Mouse (Mus musculus) liver, embryonic 12.5 days (tissue): ENCODE results near the gene Foxp4. TPM values are rescaled to one million over a fixed set of nuclear protein-coding genes. Genes with fewer than 3 reads are reported as not detected.

Source experiments
- ATAC-seq: fragments of 200-750 bp; cut with Nextera tagmentation; 2 replicates; pipeline ENCODE4 v1.8.0; 2017; ENCODE audit warnings: moderate number of reproducible peaks, mild to moderate bottlenecking, moderate library complexity
- H3K27ac ChIP-seq: fragments of 300-500 bp; sonication (generic); 2 replicates; pipeline ENCODE4 v1.5.1; 2016; ENCODE audit warnings: mild to moderate bottlenecking
- H3K27me3 ChIP-seq: fragments of 300-500 bp; sonication (generic); replicated peaks from 2 replicates; pipeline ENCODE4 v1.6.1; 2016; ENCODE audit warnings: mild to moderate bottlenecking, moderate library complexity
- H3K36me3 ChIP-seq: fragments of 300-500 bp; sonication (generic); 2 replicates; pipeline ENCODE4 v1.6.1; 2016; ENCODE audit warnings: mild to moderate bottlenecking, moderate library complexity
- H3K4me1 ChIP-seq: fragments of 300-500 bp; sonication (generic); 2 replicates; pipeline ENCODE4 v1.6.1; 2016
- H3K4me2 ChIP-seq: fragments of 300-500 bp; sonication (generic); 2 replicates; pipeline ENCODE4 v1.6.1; 2016; ENCODE audit warnings: mild to moderate bottlenecking, moderate library complexity
- H3K4me3 ChIP-seq: fragments of 300-500 bp; sonication (generic); 2 replicates; pipeline ENCODE4 v1.5.1; 2016; ENCODE audit warnings: mild to moderate bottlenecking, moderate library complexity
- H3K9ac ChIP-seq: fragments of 300-500 bp; sonication (generic); 2 replicates; pipeline ENCODE4 v1.6.1; 2016; ENCODE audit warnings: mild to moderate bottlenecking, moderate library complexity
- H3K9me3 ChIP-seq: fragments of 300-500 bp; sonication (generic); replicated peaks from 2 replicates; pipeline ENCODE4 v1.6.1; 2016; ENCODE audit warnings: mild to moderate bottlenecking, moderate library complexity
- WGBS: fragments of 180-500 bp; shearing (Covaris S2); methylation state at CpG from one replicate; pipeline ENCODE4 v1.1.7; 2016; ENCODE audit not compliant: insufficient replicate concordance; 5-methylcytosine and 5-hydroxymethylcytosine counted together
- polyA plus RNA-seq: library from polyadenylated mRNA; unstranded; fragments of >200 nt; fragmentation: Nextera tagmentation; extraction: Ambion mirVana; gene quantifications from 2 replicates; pipeline ENCODE4 v1.2.1, GENCODE M21; 2016

The Foxp4 gene
- polyA plus RNA-seq, 1 experiment from 2014 or later = 13.9 TPM

- Histone ChIP-seq H3K4me3 (no peak overlapping the region), H3K4me2 (no peak overlapping the region), H3K27ac (no peak overlapping the region), H3K9ac (no peak overlapping the region), H3K4me1 (peaks cover 10% of the 10 kb centered on the region), H3K36me3 (no peaks in the 10 kb centered on the region), H3K27me3 (peaks cover 66% of the 10 kb centered on the region), H3K9me3 (no peaks in the 10 kb centered on the region)
- 79% methylated on average over 12 of the region's 12 CpGs for WGBS
- no peak for ATAC-seq
Measured at GRCm38 (mm10) chr17:47949441-47949840, 25.0 kb upstream of the Foxp4 start.

- H3K9me3 ChIP-seq = no peaks in the 10 kb centered on the region
- H3K4me2 ChIP-seq = no peak overlapping the region
- no peak for ATAC-seq
- no peaks in the 10 kb centered on the region for H3K36me3 ChIP-seq
- peaks cover 62% of the 10 kb centered on the region for H3K27me3 ChIP-seq
- no peak overlapping the region for H3K9ac ChIP-seq
- no peak overlapping the region for H3K4me3 ChIP-seq
- no peak overlapping the region for H3K27ac ChIP-seq
- WGBS = 39% methylated on average over 5 of the region's 5 CpGs
- peaks cover 10% of the 10 kb centered on the region for H3K4me1 ChIP-seq
Measured at GRCm38 (mm10) chr17:47948753-47949152, 24.3 kb upstream of the Foxp4 start.

DNA sequence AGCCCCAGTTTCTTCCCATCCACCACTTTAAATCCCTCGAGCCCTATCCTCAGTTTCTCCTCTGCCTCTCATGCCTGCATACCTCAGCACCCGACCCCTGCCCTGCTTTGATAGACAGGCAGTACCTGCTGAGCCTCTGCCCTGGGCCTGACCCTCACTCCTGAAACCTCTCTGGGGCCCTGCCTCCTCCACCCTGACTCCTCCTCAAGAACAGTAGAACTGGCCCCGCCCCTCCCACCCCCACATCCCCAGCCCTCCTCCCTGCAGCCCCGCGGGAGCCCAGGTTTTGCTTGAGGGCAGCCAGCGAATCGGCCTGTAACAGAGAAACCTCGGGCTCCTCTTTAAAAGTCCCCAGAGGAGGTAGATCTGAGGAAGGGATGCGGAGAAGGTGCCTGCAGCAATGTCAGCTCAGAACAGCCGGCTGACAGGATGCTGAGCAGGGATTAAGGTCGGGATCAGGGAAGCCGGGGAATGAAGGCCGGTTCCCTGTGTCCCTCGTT lies 22.5 kb upstream of the Foxp4 start:
- H3K36me3 ChIP-seq = no peaks in the 10 kb centered on the region
- ATAC-seq = no peak
- H3K4me3 ChIP-seq = no peak overlapping the region
- H3K9me3 ChIP-seq = no peaks in the 10 kb centered on the region
- 14% methylated on average over 14 of the region's 14 CpGs for WGBS
- H3K9ac ChIP-seq = no peak overlapping the region
- peaks cover 44% of the 10 kb centered on the region for H3K27me3 ChIP-seq
- peak overlapping the region; percentile 21 for H3K4me2 ChIP-seq
- no peak overlapping the region for H3K27ac ChIP-seq
- H3K4me1 ChIP-seq = peaks cover 26% of the 10 kb centered on the region

- H3K4me1 ChIP-seq = peaks cover 26% of the 10 kb centered on the region
- WGBS = 51% methylated on average over 3 of the region's 3 CpGs
- ATAC-seq = no peak
Measured at GRCm38 (mm10) chr17:47946111-47946510, 21.7 kb upstream of the Foxp4 start.

GRCm38 (mm10) chr17:47943103-47943870 lies 18.8 kb upstream of the Foxp4 start:
- Histone ChIP-seq H3K9ac (no peak overlapping the region), H3K4me3 (no peak overlapping the region), H3K36me3 (no peaks in the 10 kb centered on the region), H3K27me3 (peaks cover 19% of the 10 kb centered on the region), H3K9me3 (no peaks in the 10 kb centered on the region), H3K27ac (no peak overlapping the region), H3K4me1 (peaks cover 26% of the 10 kb centered on the region), H3K4me2 (no peak overlapping the region)
- no peak for ATAC-seq
- 39% methylated on average over 9 of the region's 9 CpGs for WGBS

More at GRCm38 (mm10) chr17:47946111-47946510, 21.7 kb upstream of the Foxp4 start:
- peaks cover 37% of the 10 kb centered on the region for H3K27me3 ChIP-seq
- no peak overlapping the region for H3K27ac ChIP-seq
- no peak overlapping the region for H3K4me3 ChIP-seq
- H3K4me2 ChIP-seq = no peak overlapping the region
- no peak overlapping the region for H3K9ac ChIP-seq
- H3K9me3 ChIP-seq = no peaks in the 10 kb centered on the region
- H3K36me3 ChIP-seq = no peaks in the 10 kb centered on the region

- Histone ChIP-seq H3K9ac (no peak overlapping the region), H3K27ac (no peak overlapping the region), H3K4me2 (no peak overlapping the region), H3K36me3 (no peaks in the 10 kb centered on the region), H3K4me3 (no peak overlapping the region), H3K9me3 (no peaks in the 10 kb centered on the region), H3K27me3 (peaks cover 10% of the 10 kb centered on the region), H3K4me1 (peaks cover 21% of the 10 kb centered on the region)
- ATAC-seq = no peak
- WGBS = 72% methylated on average over 4 of the region's 4 CpGs
Measured at GRCm38 (mm10) chr17:47942008-47942407, 17.6 kb upstream of the Foxp4 start.

GRCm38 (mm10) chr17:47938839-47939238 lies 14.4 kb upstream of the Foxp4 start:
- peaks cover 4% of the 10 kb centered on the region; the same call in 1 of the 2 replicates for H3K27me3 ChIP-seq
- H3K4me3 ChIP-seq = no peak overlapping the region
- no peak overlapping the region for H3K27ac ChIP-seq
- ATAC-seq = no peak
- H3K36me3 ChIP-seq = no peaks in the 10 kb centered on the region
- WGBS = 62% methylated on average over 6 of the region's 6 CpGs
- no peak overlapping the region for H3K9ac ChIP-seq
- H3K4me1 ChIP-seq = peaks cover 16% of the 10 kb centered on the region
- no peaks in the 10 kb centered on the region for H3K9me3 ChIP-seq
- H3K4me2 ChIP-seq = no peak overlapping the region

DNA sequence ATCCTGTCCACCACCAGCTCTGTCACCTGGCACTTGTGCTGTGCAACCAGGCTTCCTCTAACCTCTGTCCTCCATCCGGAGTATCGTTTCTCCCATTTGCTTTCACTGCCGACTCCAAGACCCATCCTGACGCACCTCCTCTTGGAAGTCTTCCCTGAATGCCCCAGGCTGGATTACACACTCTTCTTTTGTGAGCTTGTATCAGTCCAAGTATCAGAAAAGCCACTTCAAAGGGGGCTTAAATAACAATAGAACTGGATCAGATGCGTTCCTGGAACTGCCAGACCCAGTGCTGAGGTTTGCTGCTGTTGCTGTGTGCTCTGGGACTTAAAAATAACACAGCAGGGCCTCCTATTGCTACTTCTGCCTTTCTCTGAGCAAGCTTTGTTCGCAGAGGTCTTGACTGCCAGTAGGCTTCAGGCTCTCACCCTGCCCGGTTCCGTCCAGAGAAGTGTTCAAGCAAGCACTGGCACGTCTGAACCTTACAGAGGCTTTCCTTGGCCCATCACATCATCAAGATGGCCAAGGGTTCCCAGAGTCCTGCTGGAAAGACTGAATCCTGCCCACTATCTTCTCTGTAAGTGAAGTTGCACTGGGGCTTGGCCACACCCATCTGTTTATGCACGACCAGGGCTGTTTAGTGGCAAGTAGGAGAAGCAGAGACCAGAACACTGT lies 13.6 kb upstream of the Foxp4 start:
- H3K27ac ChIP-seq = no peak overlapping the region
- H3K36me3 ChIP-seq = no peaks in the 10 kb centered on the region
- peaks cover 10% of the 10 kb centered on the region for H3K4me1 ChIP-seq
- no peak overlapping the region for H3K9ac ChIP-seq
- H3K4me2 ChIP-seq = no peak overlapping the region
- 54% methylated on average over 10 of the region's 10 CpGs for whole genome bisulfite sequencing
- ATAC-seq = no peak
- H3K27me3 ChIP-seq = peaks cover 4% of the 10 kb centered on the region; the same call in 1 of the 2 replicates
- H3K4me3 ChIP-seq = no peak overlapping the region
- H3K9me3 ChIP-seq = no peaks in the 10 kb centered on the region

GRCm38 (mm10) chr17:47936591-47936990 lies 12.1 kb upstream of the Foxp4 start:
- ATAC-seq = no peak
- WGBS = 76% methylated on average over 4 of the region's 4 CpGs
- no peak overlapping the region for H3K9ac ChIP-seq
- no peaks in the 10 kb centered on the region for H3K4me1 ChIP-seq
- H3K27ac ChIP-seq = no peak overlapping the region
- H3K36me3 ChIP-seq = no peaks in the 10 kb centered on the region
- no peak overlapping the region for H3K4me2 ChIP-seq
- H3K4me3 ChIP-seq = no peak overlapping the region
- H3K27me3 ChIP-seq = peaks cover 4% of the 10 kb centered on the region; the same call in 1 of the 2 replicates
- no peaks in the 10 kb centered on the region for H3K9me3 ChIP-seq

DNA sequence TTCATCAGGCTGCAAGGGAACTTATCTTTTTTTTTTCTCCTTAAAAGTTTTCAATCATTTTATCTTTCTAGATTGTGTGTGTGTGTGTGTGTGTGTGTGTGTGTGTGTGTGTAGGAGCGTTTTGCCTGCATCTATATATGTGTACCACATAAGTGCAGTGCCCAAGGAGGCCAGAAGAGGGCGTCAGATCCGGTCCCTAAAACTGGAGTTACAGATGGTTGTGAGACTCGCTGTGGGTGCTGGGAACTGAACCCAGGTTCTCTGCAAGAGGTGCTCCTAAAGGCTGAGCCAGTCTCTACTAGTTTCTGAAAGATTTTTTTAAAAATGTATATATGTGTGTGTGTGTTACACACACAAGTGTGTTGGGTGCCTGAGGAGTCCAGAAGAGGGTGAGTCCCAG lies 5.0 kb upstream of the Foxp4 start:
- H3K9me3 ChIP-seq = peaks cover 6% of the 10 kb centered on the region; the same call in 1 of the 2 replicates
- peaks cover 9% of the 10 kb centered on the region; the same call in 1 of the 2 replicates for H3K36me3 ChIP-seq
- 69% methylated on average over 4 of the region's 4 CpGs for WGBS
- peaks cover 22% of the 10 kb centered on the region for H3K4me1 ChIP-seq
- H3K27me3 ChIP-seq = peaks cover 1% of the 10 kb centered on the region; the same call in 1 of the 2 replicates
- H3K4me3 ChIP-seq = no peak overlapping the region
- no peak overlapping the region for H3K4me2 ChIP-seq
- H3K27ac ChIP-seq = no peak overlapping the region
- H3K9ac ChIP-seq = no peak overlapping the region
- ATAC-seq = no peak

GRCm38 (mm10) chr17:47925988-47926387 lies 1.5 kb upstream of the Foxp4 start:
- Histone ChIP-seq H3K27me3 (peaks cover 36% of the 10 kb centered on the region), H3K9me3 (peaks cover 6% of the 10 kb centered on the region; the same call in 1 of the 2 replicates), H3K27ac (no peak overlapping the region; the same call in 1 of the 2 replicates), H3K9ac (no peak overlapping the region), H3K36me3 (peaks cover 9% of the 10 kb centered on the region; the same call in 1 of the 2 replicates), H3K4me1 (peaks cover 53% of the 10 kb centered on the region), H3K4me2 (peak overlapping the region; percentile 98), H3K4me3 (peak overlapping the region; percentile 79; the same call in 1 of the 2 replicates)
- WGBS = 55% methylated on average over 10 of the region's 10 CpGs
- ATAC-seq = no peak
